Mouse (Mus musculus) embryonic facial prominence, embryonic 10.5 days (tissue): Measurements from ENCODE around the gene Cntn6. TPM values are rescaled to one million over a fixed set of nuclear protein-coding genes. Genes with fewer than 3 reads are reported as not detected.

Experiments used
- DNase-seq: peaks from one replicate; pipeline ENCODE4 v3.0.0-alpha.2; 2017; ENCODE audit warnings: low spot score
- H3K27ac ChIP-seq: fragments of 300-500 bp; sonication (generic); replicated peaks from 2 replicates; pipeline ENCODE4 v1.5.1; 2016; ENCODE audit warnings: mild to moderate bottlenecking
- H3K27me3 ChIP-seq: fragments of 300-500 bp; sonication (generic); replicated peaks from 2 replicates; pipeline ENCODE4 v1.6.1; 2016; ENCODE audit warnings: low read depth, mild to moderate bottlenecking; ENCODE audit not compliant: poor library complexity, severe bottlenecking
- H3K36me3 ChIP-seq: fragments of 300-500 bp; sonication (generic); replicated peaks from 2 replicates; pipeline ENCODE4 v1.6.1; 2016; ENCODE audit warnings: mild to moderate bottlenecking, moderate library complexity
- H3K4me1 ChIP-seq: fragments of 300-500 bp; sonication (generic); 2 replicates; pipeline ENCODE4 v1.6.1; 2016
- H3K4me3 ChIP-seq: fragments of 300-500 bp; sonication (generic); 2 replicates; pipeline ENCODE4 v1.5.1; 2016; ENCODE audit warnings: mild to moderate bottlenecking, moderate library complexity
- H3K9me3 ChIP-seq: fragments of 300-500 bp; sonication (generic); 2 replicates; pipeline ENCODE4 v1.6.1; 2016; ENCODE audit warnings: mild to moderate bottlenecking
- WGBS: fragments of 180-500 bp; shearing (Covaris S2); methylation state at CpG from one replicate; pipeline ENCODE4 v1.1.7; 2016; 5-methylcytosine and 5-hydroxymethylcytosine counted together
- polyA plus RNA-seq: library from polyadenylated mRNA; unstranded; fragments of >200 nt; fragmentation: Nextera tagmentation; extraction: Ambion mirVana; gene quantifications from 2 replicates; pipeline ENCODE4 v1.2.1, GENCODE M21; 2016

The Cntn6 gene
- polyA plus RNA-seq: 0.67 and 0.88 TPM in 2 replicates

DNA sequence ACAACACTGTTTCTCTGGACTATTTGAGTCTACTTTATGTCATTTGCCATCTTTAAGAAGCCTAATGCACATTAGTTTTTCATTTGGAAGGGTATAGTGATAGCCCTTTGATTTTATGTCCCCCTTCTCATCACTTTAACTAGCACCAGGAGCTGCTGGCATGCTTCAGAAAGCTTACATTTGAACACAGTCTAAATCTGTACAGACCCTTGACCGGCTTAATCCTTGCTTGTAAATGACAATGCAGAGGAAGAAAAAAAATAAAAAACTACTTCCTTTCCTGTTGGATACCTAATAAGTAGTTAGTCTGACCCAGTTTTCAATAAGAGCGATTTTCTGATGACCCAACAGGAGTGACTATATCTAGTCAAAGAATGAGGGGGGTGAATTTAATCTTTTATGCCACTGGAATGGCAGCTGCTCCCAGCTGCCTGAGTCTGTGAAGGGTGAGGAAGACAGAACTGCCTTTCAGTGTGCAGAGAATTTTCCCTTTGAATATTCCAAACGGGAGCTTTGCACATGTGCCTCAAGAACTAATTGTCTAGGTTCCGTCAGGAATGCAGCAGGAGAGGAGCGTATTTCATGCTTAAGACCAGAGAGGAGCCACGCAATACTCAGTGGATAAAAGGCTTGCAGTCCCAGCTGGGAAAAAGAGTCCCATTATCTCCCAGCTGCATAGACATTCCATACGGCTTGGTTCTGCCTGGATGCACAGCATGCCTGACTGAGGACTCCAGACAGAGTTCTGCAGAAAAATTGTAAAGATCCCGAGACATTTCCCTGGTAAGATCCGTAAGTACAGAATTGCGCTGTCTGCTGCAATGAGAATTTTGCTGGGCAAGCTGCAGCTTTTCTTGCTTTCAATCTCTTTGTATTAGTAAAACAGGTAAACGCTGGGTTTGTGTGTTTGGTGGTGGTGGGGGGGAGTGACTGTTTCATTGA lies at the start of gene Cntn6:
Gene Cntn6 (plus strand): TSS at position 301 of the 942 bp plus-strand sequence.
- no peaks in the 10 kb centered on the region for H3K36me3 ChIP-seq
- H3K27me3 ChIP-seq: no peaks in the 10 kb centered on the region
- no peaks in the 10 kb centered on the region for H3K9me3 ChIP-seq
- 40% methylated on average over 11 of the region's 11 CpGs for WGBS
- peak; percentile 20 for DNase-seq
- peak within 1 kb of the TSS; percentile 32 for H3K4me3 ChIP-seq
- peak within 1 kb of the TSS; percentile 37 for H3K27ac ChIP-seq
- peaks cover 15% of the 10 kb centered on the region for H3K4me1 ChIP-seq

DNA sequence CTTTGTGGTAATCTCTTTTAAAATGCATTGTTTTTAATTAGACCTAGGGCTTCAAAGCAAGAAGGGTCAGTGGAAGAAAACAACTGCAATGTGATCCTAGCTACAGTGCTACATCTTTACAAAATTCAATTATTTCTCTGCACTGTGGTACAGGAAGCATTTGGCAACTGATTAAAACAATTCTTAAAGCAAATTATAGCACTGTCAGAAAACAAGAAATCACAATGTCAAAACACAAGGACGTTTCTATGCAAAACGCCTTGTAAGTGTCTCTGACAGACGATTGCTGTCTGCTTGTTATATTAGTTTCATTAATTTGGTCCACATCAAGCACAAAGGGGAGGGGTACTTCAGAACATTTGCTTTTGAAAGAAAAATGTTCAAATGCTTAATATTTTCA lies 48.9 kb upstream of the Cntn6 start:
- Histone ChIP-seq H3K4me1 (no peaks in the 10 kb centered on the region), H3K4me3 (no peak overlapping the region), H3K27me3 (no peaks in the 10 kb centered on the region), H3K36me3 (no peaks in the 10 kb centered on the region), H3K27ac (no peak overlapping the region), H3K9me3 (no peaks in the 10 kb centered on the region)
- no peak for DNase-seq
- 74% methylated on average over 3 of the region's 3 CpGs for WGBS

DNA sequence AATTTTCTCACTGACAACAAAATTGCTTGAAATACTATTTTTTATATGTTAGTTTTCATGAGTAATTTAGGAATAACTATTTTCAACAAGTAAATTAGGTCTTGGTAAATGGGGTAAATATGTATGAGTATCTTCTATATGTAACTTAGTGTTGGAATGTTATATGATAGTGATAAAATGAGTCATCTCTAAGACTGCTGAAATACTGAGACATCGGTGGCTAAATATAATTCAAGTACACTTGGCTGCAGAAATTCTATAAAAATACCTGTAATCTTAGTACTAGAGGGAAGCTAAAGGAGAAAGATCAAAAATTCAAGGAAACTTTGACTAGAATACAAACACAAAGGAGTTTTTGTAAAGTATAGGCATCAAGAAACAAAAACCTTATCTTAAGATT lies 21.9 kb upstream of the Cntn6 start:
- Histone ChIP-seq H3K4me1 (no peaks in the 10 kb centered on the region), H3K27ac (no peak overlapping the region), H3K9me3 (no peaks in the 10 kb centered on the region), H3K27me3 (no peaks in the 10 kb centered on the region), H3K4me3 (no peak overlapping the region), H3K36me3 (no peaks in the 10 kb centered on the region)
- no peak for DNase-seq
- 91% methylated on average over 1 of the region's 1 CpGs for WGBS

DNA sequence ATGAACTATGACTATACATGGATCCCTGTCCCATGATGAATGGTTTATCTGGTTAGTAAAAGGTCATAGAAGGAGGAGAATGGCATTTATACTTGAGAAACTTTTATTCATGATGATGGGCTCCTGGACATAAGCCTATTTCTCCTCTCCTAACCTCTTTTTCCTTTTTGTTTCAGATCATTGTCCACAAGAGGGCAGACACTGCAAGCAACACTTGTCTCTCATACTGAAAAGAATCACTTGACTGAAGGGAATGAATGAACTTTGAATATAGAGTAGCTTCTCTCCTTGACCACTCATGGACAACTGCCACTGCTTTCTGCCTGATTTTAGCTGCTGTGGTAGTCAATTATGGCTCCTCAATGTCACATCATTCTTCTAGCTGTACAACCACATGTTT lies 13.3 kb upstream of the Cntn6 start:
- no peaks in the 10 kb centered on the region for H3K9me3 ChIP-seq
- H3K4me1 ChIP-seq: no peaks in the 10 kb centered on the region
- no peak overlapping the region for H3K27ac ChIP-seq
- no peaks in the 10 kb centered on the region for H3K36me3 ChIP-seq
- no peak overlapping the region for H3K4me3 ChIP-seq
- H3K27me3 ChIP-seq: no peaks in the 10 kb centered on the region
- DNase-seq: no peak

DNA sequence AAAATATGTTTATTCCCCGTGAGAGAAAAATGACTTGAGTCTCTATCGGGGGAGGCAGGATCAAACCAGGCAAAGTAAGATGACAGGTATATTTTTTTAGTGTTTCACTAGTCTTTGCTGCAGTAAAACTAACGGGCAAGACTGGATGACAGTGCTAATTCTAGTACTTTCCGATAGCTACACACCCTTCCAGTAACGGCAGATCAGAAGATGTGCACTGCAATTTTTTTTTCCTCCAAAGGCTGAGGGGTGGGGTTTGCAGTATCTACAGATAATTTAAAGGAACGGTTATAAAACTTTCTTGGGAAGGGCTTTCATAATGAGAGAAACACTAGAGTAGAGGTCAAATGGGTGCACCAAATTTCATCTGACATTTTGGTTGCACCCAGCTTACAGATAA lies 869 bp downstream of the Cntn6 start:
- H3K27ac ChIP-seq: no peak overlapping the region
- 69% methylated on average over 6 of the region's 6 CpGs for WGBS
- H3K4me1 ChIP-seq: peaks cover 15% of the 10 kb centered on the region
- no peaks in the 10 kb centered on the region for H3K9me3 ChIP-seq
- peak overlapping the region; percentile 32; the same call in 1 of the 2 replicates for H3K4me3 ChIP-seq
- DNase-seq: no peak
- H3K27me3 ChIP-seq: no peaks in the 10 kb centered on the region
- no peaks in the 10 kb centered on the region for H3K36me3 ChIP-seq

DNA sequence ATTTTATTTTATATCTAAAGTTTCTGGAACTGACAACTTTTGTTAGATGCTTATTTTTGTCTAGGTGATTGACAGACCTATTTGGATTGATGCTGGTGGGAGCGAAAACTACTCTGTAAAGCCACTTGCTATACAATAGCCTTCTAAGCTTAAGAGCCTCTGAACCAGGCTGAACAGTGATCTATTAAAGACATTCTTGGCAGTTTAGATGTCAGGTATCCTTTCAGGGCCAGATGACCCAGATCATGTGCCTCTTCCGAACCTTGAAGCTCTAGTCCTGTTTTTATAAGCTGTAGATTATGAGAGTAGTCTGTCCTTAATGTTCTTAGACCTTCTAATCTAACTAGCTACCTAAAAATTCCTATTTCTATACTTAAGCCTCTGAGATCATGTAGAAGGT lies 3.2 kb downstream of the Cntn6 start:
- Histone ChIP-seq H3K4me1 (peaks cover 15% of the 10 kb centered on the region), H3K4me3 (no peak overlapping the region), H3K9me3 (no peaks in the 10 kb centered on the region), H3K27me3 (no peaks in the 10 kb centered on the region), H3K36me3 (no peaks in the 10 kb centered on the region), H3K27ac (no peak overlapping the region)
- DNase-seq: no peak
- WGBS: 62% methylated on average over 2 of the region's 2 CpGs

DNA sequence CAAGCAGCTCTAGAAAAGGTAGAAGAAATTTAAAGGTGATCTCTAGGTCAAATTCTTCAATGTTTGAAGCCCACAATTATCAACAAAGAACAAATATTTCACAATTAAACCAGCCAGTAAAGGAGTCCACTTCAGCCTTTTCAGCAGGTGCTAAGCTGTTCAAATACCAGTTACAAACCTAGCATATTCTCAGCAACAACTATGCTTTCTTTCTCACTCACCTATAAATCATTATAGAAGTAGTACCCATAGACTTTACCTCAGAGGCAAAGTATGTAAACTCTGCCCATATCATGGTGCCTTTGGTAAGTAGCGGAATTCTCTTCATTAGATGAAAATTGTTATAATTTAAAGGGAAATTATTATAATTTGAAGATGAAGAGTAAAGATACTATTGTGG lies 71.4 kb downstream of the Cntn6 start:
- no peak for DNase-seq
- WGBS: 97% methylated on average over 1 of the region's 1 CpGs
- Histone ChIP-seq H3K27me3 (no peaks in the 10 kb centered on the region), H3K4me1 (no peaks in the 10 kb centered on the region), H3K36me3 (no peaks in the 10 kb centered on the region), H3K27ac (no peak overlapping the region), H3K9me3 (no peaks in the 10 kb centered on the region), H3K4me3 (no peak overlapping the region)

DNA sequence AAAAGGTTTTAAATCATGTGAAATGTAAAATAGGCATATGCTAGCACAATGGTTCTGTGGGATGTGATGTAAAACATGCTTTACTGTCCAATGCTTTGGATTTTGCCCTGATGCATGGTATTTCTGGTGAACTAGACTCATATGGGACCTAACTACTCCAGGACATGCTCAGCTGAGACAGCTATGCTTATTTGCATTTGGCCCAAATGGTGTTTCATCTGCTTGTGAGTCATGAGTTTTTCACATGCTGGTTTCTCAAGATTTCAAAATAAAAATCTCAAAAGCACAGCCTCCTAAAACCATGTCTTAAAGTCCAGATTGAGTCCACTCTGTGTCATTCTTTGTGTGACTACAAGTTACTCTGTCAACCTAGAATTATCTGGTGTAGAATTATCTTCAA lies 77.0 kb downstream of the Cntn6 start:
- Histone ChIP-seq H3K9me3 (no peaks in the 10 kb centered on the region), H3K36me3 (no peaks in the 10 kb centered on the region), H3K27ac (no peak overlapping the region), H3K4me3 (no peak overlapping the region), H3K4me1 (no peaks in the 10 kb centered on the region), H3K27me3 (no peaks in the 10 kb centered on the region)
- no peak for DNase-seq

DNA sequence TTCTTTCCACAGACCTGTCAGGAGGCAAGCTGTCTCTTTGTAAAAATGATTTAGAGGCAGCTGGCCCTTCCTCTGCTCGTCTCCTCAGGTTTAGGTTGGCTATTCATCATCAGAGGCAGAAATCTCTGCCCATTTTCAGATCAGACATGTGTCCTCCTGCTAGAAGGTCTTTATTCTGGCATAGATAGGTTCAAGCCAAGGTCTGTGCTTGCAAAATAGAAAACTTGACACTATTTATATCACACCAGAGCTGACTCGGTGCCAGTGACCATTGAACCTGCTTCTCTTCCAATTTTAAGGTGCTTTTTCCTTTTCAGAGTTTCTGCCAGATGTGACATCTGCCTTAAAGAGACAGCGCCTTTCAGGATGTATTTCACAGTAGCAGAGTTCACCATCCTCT lies 95.4 kb downstream of the Cntn6 start:
- DNase-seq: no peak
- Histone ChIP-seq H3K9me3 (no peaks in the 10 kb centered on the region), H3K27ac (no peak overlapping the region), H3K4me3 (no peak overlapping the region), H3K4me1 (no peaks in the 10 kb centered on the region), H3K36me3 (no peaks in the 10 kb centered on the region), H3K27me3 (no peaks in the 10 kb centered on the region)
- 71% methylated on average over 3 of the region's 3 CpGs for WGBS

DNA sequence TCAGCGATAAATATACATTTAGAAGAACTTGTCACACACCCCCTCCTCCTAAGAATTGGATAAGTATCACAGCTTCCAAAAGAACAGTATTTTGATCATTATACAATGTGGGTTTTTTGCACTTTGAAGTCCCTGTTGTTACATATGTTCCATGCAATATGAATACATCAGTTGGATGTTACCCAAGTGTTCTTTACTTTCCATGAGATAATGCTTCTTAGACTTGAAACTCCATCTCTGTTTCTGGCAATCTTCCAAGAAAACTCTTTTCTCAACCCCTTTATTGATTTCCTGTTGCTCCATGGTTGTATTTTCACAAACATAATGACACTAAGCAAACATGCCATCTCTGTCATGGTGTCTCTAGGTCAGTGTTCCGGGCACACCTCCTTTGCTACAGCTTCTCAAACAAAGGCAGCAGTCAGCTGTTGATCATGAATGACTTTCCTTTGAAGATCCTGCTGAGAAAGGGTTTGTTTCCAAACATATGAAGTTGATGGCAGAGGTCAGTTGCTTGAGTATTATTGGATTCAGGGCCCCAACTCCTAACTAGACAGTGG lies 108.3 kb downstream of the Cntn6 start:
- H3K27me3 ChIP-seq: no peaks in the 10 kb centered on the region
- 83% methylated on average over 2 of the region's 2 CpGs for WGBS
- no peak overlapping the region for H3K4me3 ChIP-seq
- H3K4me1 ChIP-seq: no peaks in the 10 kb centered on the region
- no peaks in the 10 kb centered on the region for H3K36me3 ChIP-seq
- H3K9me3 ChIP-seq: no peaks in the 10 kb centered on the region
- H3K27ac ChIP-seq: no peak overlapping the region
- DNase-seq: no peak

DNA sequence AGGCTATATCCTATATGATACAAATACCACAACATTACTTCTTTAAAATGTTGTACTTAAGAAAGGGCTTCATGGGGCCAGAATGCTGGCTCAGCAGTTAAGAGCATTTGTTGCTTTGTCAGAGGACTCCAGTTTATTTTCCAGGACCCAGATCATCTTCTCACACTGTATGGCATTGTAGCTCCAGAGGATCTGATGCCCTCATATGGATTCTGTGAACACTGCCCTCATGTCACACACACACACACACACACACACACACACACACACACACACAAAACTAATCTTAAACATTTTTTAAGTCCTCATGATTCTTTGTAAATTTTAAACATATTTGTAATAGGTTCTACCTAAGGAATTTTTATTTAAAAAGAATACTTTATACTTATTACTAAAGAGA lies 110.3 kb downstream of the Cntn6 start:
- no peaks in the 10 kb centered on the region for H3K27me3 ChIP-seq
- no peak for DNase-seq
- no peak overlapping the region for H3K27ac ChIP-seq
- no peaks in the 10 kb centered on the region for H3K36me3 ChIP-seq
- no peaks in the 10 kb centered on the region for H3K4me1 ChIP-seq
- H3K4me3 ChIP-seq: no peak overlapping the region
- H3K9me3 ChIP-seq: no peaks in the 10 kb centered on the region

DNA sequence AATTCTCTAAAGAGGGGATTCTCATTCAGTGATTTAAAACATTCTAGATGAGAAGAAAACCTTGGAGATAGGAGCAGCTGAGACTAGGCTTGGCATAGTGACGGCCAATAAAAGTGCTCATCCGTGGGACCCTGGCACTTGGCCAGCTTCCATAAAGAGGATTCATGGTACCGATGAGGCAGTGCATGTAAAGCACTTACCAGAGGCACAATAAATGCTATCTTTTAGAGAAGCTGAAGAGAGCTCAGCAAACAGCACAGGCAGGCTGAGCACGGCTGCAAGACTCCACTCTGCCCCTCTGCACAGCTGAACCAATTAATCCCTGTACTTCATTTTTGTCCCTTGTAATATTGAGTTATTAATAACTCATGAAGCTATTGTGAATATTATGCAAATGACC lies 110.8 kb downstream of the Cntn6 start:
- Histone ChIP-seq H3K36me3 (no peaks in the 10 kb centered on the region), H3K27ac (no peak overlapping the region), H3K27me3 (no peaks in the 10 kb centered on the region), H3K9me3 (no peaks in the 10 kb centered on the region), H3K4me3 (no peak overlapping the region), H3K4me1 (no peaks in the 10 kb centered on the region)
- no peak for DNase-seq
- 86% methylated on average over 4 of the region's 4 CpGs for WGBS

DNA sequence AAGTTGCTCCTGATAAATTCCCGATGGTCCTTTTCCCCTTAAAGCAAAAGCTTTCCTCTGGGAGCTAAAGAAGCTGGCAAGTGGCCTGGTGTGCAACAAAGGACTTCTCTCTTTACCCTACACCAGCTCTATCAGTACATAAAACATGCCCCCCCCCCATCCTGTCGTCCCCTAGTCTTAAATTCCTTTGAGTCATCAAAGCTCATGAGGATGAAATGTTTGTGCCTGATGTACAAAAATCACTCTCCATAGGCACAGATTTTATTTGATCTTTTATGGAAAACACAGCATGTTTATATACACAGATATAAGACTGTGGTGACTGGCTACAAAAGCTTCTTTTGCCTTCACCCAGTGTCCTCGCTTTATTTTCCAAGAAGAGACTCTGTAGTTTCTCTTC lies 112.6 kb downstream of the Cntn6 start:
- no peaks in the 10 kb centered on the region for H3K36me3 ChIP-seq
- no peak overlapping the region for H3K27ac ChIP-seq
- 43% methylated on average over 3 of the region's 3 CpGs for WGBS
- DNase-seq: no peak
- H3K27me3 ChIP-seq: no peaks in the 10 kb centered on the region
- no peaks in the 10 kb centered on the region for H3K9me3 ChIP-seq
- no peaks in the 10 kb centered on the region for H3K4me1 ChIP-seq
- no peak overlapping the region for H3K4me3 ChIP-seq
